Comparison of ENCODE assay signal across 24 mouse cellular contexts in genomic region chr17:45868539-45868938, GRCm38 (mm10).
DNase-seq lines count a peak whose midpoint lies in the region; ATAC-seq and TF ChIP-seq lines count a peak whose summit lies in the region.
"Had no signal": no experiment of that assay in that cellular context is flagged by ENCODE, and none has a peak within 500 bp of the region (broad histone marks: within the 10 kb centered on the region; RNA-seq: fewer than 3 reads in every experiment).

No protein-coding gene starts in this region.

- peaks cover 35% of the 10 kb centered on the region for H3K27me3 ChIP-seq in heart, embryonic 10.5 days (ENCODE audit: insufficient read depth, poor library complexity, severe bottlenecking)
- H3K27me3 ChIP-seq in liver, adult 2 months (ENCODE audit: control insufficient read depth, insufficient read depth, low read length), result no peaks in the 10 kb centered on the region
- H3K27me3 ChIP-seq in liver, embryonic 11.5 days (replicated peaks; ENCODE audit: control insufficient read depth, insufficient read depth, low read length), result peaks cover 20% of the 10 kb centered on the region
- H3K27me3 ChIP-seq in heart, embryonic 11.5 days (ENCODE audit: control insufficient read depth, insufficient read depth, low read length), result peaks cover 7% of the 10 kb centered on the region; the same call in 1 of the 2 replicates
- H3K27me3 ChIP-seq: hindbrain, embryonic 15.5 days had no signal

- no peak for TF ChIP-seq CTCF in liver, adult 2 months (IDR thresholded peaks at IDR 0.05; ENCODE audit: low read depth, low read length)
- TF ChIP-seq CTCF in left cerebral cortex, adult 2 months (IDR thresholded peaks at IDR 0.05), result no peak

- H3K79me2 ChIP-seq in liver, adult 2 months (ENCODE audit: control insufficient read depth, insufficient read depth, low read length), result no peaks in the 10 kb centered on the region

- H3K36me3 ChIP-seq in heart, embryonic 10.5 days, result no peaks in the 10 kb centered on the region
- H3K36me3 ChIP-seq in liver, adult 2 months (ENCODE audit: control insufficient read depth, insufficient read depth, low read length), result no peaks in the 10 kb centered on the region
- H3K36me3 ChIP-seq in liver, embryonic 11.5 days (ENCODE audit: control insufficient read depth, insufficient read depth, low read length), result no peaks in the 10 kb centered on the region
- H3K36me3 ChIP-seq in heart, embryonic 11.5 days (ENCODE audit: control insufficient read depth, insufficient read depth, low read length), result no peaks in the 10 kb centered on the region
- H3K36me3 ChIP-seq: G1E; hindbrain, embryonic 10.5 days; hindbrain, embryonic 15.5 days; limb, embryonic 12.5 days; liver, embryonic 12.5 days; midbrain, embryonic 12.5 days; neural tube, embryonic 13.5 days; stomach, embryonic 15.5 days had no signal

- H3K9me3 ChIP-seq in heart, embryonic 10.5 days, result peaks cover 6% of the 10 kb centered on the region; the same call in 1 of the 2 replicates
- no peaks in the 10 kb centered on the region for H3K9me3 ChIP-seq in liver, embryonic 11.5 days (ENCODE audit: control insufficient read depth, low read length)
- H3K9me3 ChIP-seq in heart, embryonic 11.5 days (replicated peaks; ENCODE audit: control insufficient read depth, low read length), result 0 out of 2 replicates have a peak, but pooled peaks cover 3% of the 10 kb centered on the region
- H3K9me3 ChIP-seq: hindbrain, embryonic 15.5 days; limb, embryonic 12.5 days; liver, embryonic 12.5 days; midbrain, embryonic 12.5 days; neural tube, embryonic 13.5 days; stomach, embryonic 15.5 days had no signal

- no peak overlapping the region for H3K4me3 ChIP-seq in heart, embryonic 10.5 days
- no peak overlapping the region for H3K4me3 ChIP-seq in liver, adult 2 months (ENCODE audit: insufficient read depth, low read depth, low read length)
- no peak overlapping the region for H3K4me3 ChIP-seq in liver, embryonic 11.5 days (ENCODE audit: low read depth, low read length)
- H3K4me3 ChIP-seq in heart, embryonic 11.5 days (ENCODE audit: low read depth, low read length), result no peak overlapping the region
- no peak overlapping the region for H3K4me3 ChIP-seq in left cerebral cortex, adult 2 months
- H3K4me3 ChIP-seq: hindbrain, embryonic 10.5 days; hindbrain, embryonic 15.5 days; limb, embryonic 12.5 days; liver, embryonic 12.5 days; megakaryocyte, embryonic 14.5 days; midbrain, embryonic 12.5 days; neural tube, embryonic 13.5 days; stomach, embryonic 15.5 days had no signal

- H3K27ac ChIP-seq in heart, embryonic 10.5 days, result 0 out of 2 replicates have a peak overlapping the region, but pooled peaks have one; percentile 3
- H3K27ac ChIP-seq in liver, adult 2 months (replicated peaks; ENCODE audit: insufficient read depth, low read depth, low read length), result peak overlapping the region; percentile 44; the same call in 1 of the 2 replicates
- no peak overlapping the region for H3K27ac ChIP-seq in liver, embryonic 11.5 days (ENCODE audit: low read depth, low read length)
- no peak overlapping the region for H3K27ac ChIP-seq in heart, embryonic 11.5 days (ENCODE audit: low read depth, low read length)
- no peak overlapping the region for H3K27ac ChIP-seq in left cerebral cortex, adult 2 months
- H3K27ac ChIP-seq: hindbrain, embryonic 15.5 days; limb, embryonic 12.5 days; liver, embryonic 12.5 days; midbrain, embryonic 12.5 days; neural tube, embryonic 13.5 days; stomach, embryonic 15.5 days had no signal

- peaks cover 76% of the 10 kb centered on the region for H3K4me1 ChIP-seq in heart, embryonic 10.5 days
- H3K4me1 ChIP-seq in liver, adult 2 months (ENCODE audit: control insufficient read depth, insufficient read depth, low read length), result peaks cover 37% of the 10 kb centered on the region
- H3K4me1 ChIP-seq in liver, embryonic 11.5 days (replicated peaks; ENCODE audit: control insufficient read depth, insufficient read depth, low read length), result peaks cover 10% of the 10 kb centered on the region; the same call in 1 of the 2 replicates
- H3K4me1 ChIP-seq in heart, embryonic 11.5 days (ENCODE audit: control insufficient read depth, insufficient read depth, low read length), result peaks cover 31% of the 10 kb centered on the region

- no peak overlapping the region for H3K4me2 ChIP-seq in liver, embryonic 11.5 days
- no peak overlapping the region for H3K4me2 ChIP-seq in heart, embryonic 11.5 days
- H3K4me2 ChIP-seq: hindbrain, embryonic 15.5 days; limb, embryonic 12.5 days; liver, embryonic 12.5 days; midbrain, embryonic 12.5 days; neural tube, embryonic 13.5 days; stomach, embryonic 15.5 days had no signal

- no peak for DNase-seq in heart, embryonic 10.5 days (ENCODE audit: low spot score)
- no peak for DNase-seq in heart, postnatal 14 days
- DNase-seq in liver, adult 2 months (ENCODE audit: extremely low read depth, low read depth, low spot score), result peak; percentile 68
- no peak for DNase-seq in liver, embryonic 11.5 days (ENCODE audit: low spot score)
- DNase-seq in kidney, postnatal 36 days, result peak; percentile 60 to 70
- DNase-seq in left cerebral cortex, adult 2 months (ENCODE audit: extremely low spot score in 1 of 2, low spot score in 2 of 2), result no peak
- DNase-seq: adrenal gland, adult 8-10 months; cerebellum, adult 2 months; cerebellum, postnatal 14 days; gastrocnemius, postnatal 14 days; liver, postnatal 0 days; thymus, postnatal 14 days had no signal

- intact Hi-C loops in heart, postnatal 14 days (cut with DNase I), result no loop called here
- intact Hi-C loops in left cerebral cortex, adult 2 months (cut with DNase I), result no loop called here

- no peak overlapping the region for H3K9ac ChIP-seq in liver, adult 2 months (ENCODE audit: low read depth, low read length)
- H3K9ac ChIP-seq in liver, embryonic 11.5 days (ENCODE audit: low read depth, low read length), result no peak overlapping the region
- no peak overlapping the region for H3K9ac ChIP-seq in heart, embryonic 11.5 days (ENCODE audit: low read depth, low read length)
- H3K9ac ChIP-seq: hindbrain, embryonic 15.5 days; limb, embryonic 12.5 days; liver, embryonic 12.5 days; liver, postnatal 0 days; midbrain, embryonic 12.5 days; neural tube, embryonic 13.5 days; stomach, embryonic 15.5 days had no signal

- no peak for ATAC-seq in liver, embryonic 11.5 days (replicated peaks; ENCODE audit: low FRiP score)
- ATAC-seq in heart, embryonic 11.5 days (replicated peaks; ENCODE audit: insufficient number of reproducible peaks, low FRiP score, low TSS enrichment), result no peak
- ATAC-seq: forebrain, embryonic 14.5 days; inflammation-experienced regulatory T-cells, adult 6 months; liver, embryonic 12.5 days; liver, postnatal 0 days had no signal

- TF ChIP-seq POLR2A in liver, adult 2 months (IDR thresholded peaks at IDR 0.05; ENCODE audit: extremely low read depth, insufficient read depth, low read length), result no peak

- 90% methylated on average over 4 of the region's 4 CpGs for WGBS in heart, embryonic 10.5 days
- WGBS in liver, adult 2 months, result 52% methylated on average over 4 of the region's 4 CpGs
- 78% methylated on average over 4 of the region's 4 CpGs for WGBS in liver, embryonic 11.5 days
- WGBS in heart, embryonic 11.5 days (ENCODE audit: insufficient replicate concordance), result 87% methylated on average over 4 of the region's 4 CpGs

Comparison
In these comparisons a context has a peak if more than half of its experiments do, and no peak if none do; other contexts are left out.
1. DNase-seq: peak in liver, adult 2 months (single experiment) and kidney, postnatal 36 days (2 of 2); none in heart, embryonic 10.5 days (single experiment), heart, postnatal 14 days (0 of 2), liver, embryonic 11.5 days (single experiment) and left cerebral cortex, adult 2 months (0 of 2).
2. H3K27ac ChIP-seq: peak in heart, embryonic 10.5 days (single experiment) and liver, adult 2 months (single experiment); none in liver, embryonic 11.5 days (single experiment), heart, embryonic 11.5 days (single experiment) and left cerebral cortex, adult 2 months (single experiment).